Mouse (Mus musculus): Measurements from ENCODE around the gene Gkap1.

The Gkap1 gene

GRCm38 (mm10) chr13:58266864-58267263 lies 8.6 kb downstream of the Gkap1 start:
- DNase-seq (ENCODE audit: low read depth, low spot score), result no peak

- no peak for DNase-seq (ENCODE audit: low read depth, low spot score)
Observed at GRCm38 (mm10) chr13:58263546-58263945, 12.0 kb downstream of the Gkap1 start.

GRCm38 (mm10) chr13:58261674-58262073 lies 13.8 kb downstream of the Gkap1 start:
- DNase-seq (ENCODE audit: low read depth, low spot score), result no peak

GRCm38 (mm10) chr13:58253268-58253667 lies 22.2 kb downstream of the Gkap1 start:
- DNase-seq (ENCODE audit: low read depth, low spot score), result no peak

GRCm38 (mm10) chr13:58248957-58249356 lies 26.5 kb downstream of the Gkap1 start:
- no peak for DNase-seq (ENCODE audit: low read depth, low spot score)

- no peak for DNase-seq (ENCODE audit: low read depth, low spot score)
Observed at GRCm38 (mm10) chr13:58236536-58236935, 39.0 kb downstream of the Gkap1 start.

GRCm38 (mm10) chr13:58232611-58233010 lies 42.9 kb downstream of the Gkap1 start:
- peak; percentile 7 for DNase-seq (ENCODE audit: low read depth, low spot score)

GRCm38 (mm10) chr13:58232070-58232469 lies 43.4 kb downstream of the Gkap1 start:
- no peak for DNase-seq (ENCODE audit: low read depth, low spot score)

GRCm38 (mm10) chr13:58228624-58229023 lies 46.9 kb downstream of the Gkap1 start:
- no peak for DNase-seq (ENCODE audit: low read depth, low spot score)

- DNase-seq (ENCODE audit: low read depth, low spot score), result no peak
Observed at GRCm38 (mm10) chr13:58225694-58226093, 49.8 kb downstream of the Gkap1 start.

GRCm38 (mm10) chr13:58220206-58220605 lies 55.3 kb downstream of the Gkap1 start:
- no peak for DNase-seq (ENCODE audit: low read depth, low spot score)

- no peak for DNase-seq (ENCODE audit: low read depth, low spot score)
Observed at GRCm38 (mm10) chr13:58217536-58217935, 58.0 kb downstream of the Gkap1 start.

- no peak for DNase-seq (ENCODE audit: low read depth, low spot score)
Observed at GRCm38 (mm10) chr13:58216395-58216794, 59.1 kb downstream of the Gkap1 start.

GRCm38 (mm10) chr13:58215592-58216341 lies 59.7 kb downstream of the Gkap1 start, which contains the start of gene Ubqln1:
Ubqln1 (minus strand) TSS chr13:58215653.
- DNase-seq (ENCODE audit: low read depth, low spot score), result peak; percentile 86

- peak; percentile 9 for DNase-seq (ENCODE audit: low read depth, low spot score)
Observed at GRCm38 (mm10) chr13:58215253-58215591, 60.3 kb downstream of the Gkap1 start.

GRCm38 (mm10) chr13:58214346-58215252 lies 60.9 kb downstream of the Gkap1 start:
- peak; percentile 25 for DNase-seq (ENCODE audit: low read depth, low spot score)

GRCm38 (mm10) chr13:58213801-58214200 lies 61.7 kb downstream of the Gkap1 start:
- no peak for DNase-seq (ENCODE audit: low read depth, low spot score)

- no peak for DNase-seq (ENCODE audit: low read depth, low spot score)
Observed at GRCm38 (mm10) chr13:58212530-58212929, 63.0 kb downstream of the Gkap1 start.

GRCm38 (mm10) chr13:58210441-58210840 lies 65.1 kb downstream of the Gkap1 start:
- no peak for DNase-seq (ENCODE audit: low read depth, low spot score)

GRCm38 (mm10) chr13:58206084-58206483 lies 69.4 kb downstream of the Gkap1 start:
- DNase-seq (ENCODE audit: low read depth, low spot score), result no peak

- DNase-seq (ENCODE audit: low read depth, low spot score), result no peak
Observed at GRCm38 (mm10) chr13:58204986-58205385, 70.5 kb downstream of the Gkap1 start.

- DNase-seq (ENCODE audit: low read depth, low spot score), result no peak
Observed at GRCm38 (mm10) chr13:58204202-58204601, 71.3 kb downstream of the Gkap1 start.

GRCm38 (mm10) chr13:58202903-58203302 lies 72.6 kb downstream of the Gkap1 start:
- DNase-seq (ENCODE audit: low read depth, low spot score), result no peak
